Mouse (Mus musculus) lung, embryonic 14.5 days (tissue): Measurements from ENCODE around the gene Mast4. TPM values are rescaled to one million over a fixed set of nuclear protein-coding genes. Genes with fewer than 3 reads are reported as not detected.
A peak's percentile ranks its signal among the peaks of the same experiment; 100 is the strongest.
"Not testable (repeated sequence)": the region's sequence is repeated elsewhere in the genome, so short reads cannot be mapped to it uniquely, and the experiment has no call there.

Source experiments
- ATAC-seq: fragments of 200-750 bp; cut with Nextera tagmentation; 2 replicates; pipeline ENCODE4 v1.8.0; 2017; ENCODE audit warnings: mild to moderate bottlenecking, moderate TSS enrichment, moderate library complexity; ENCODE audit not compliant: insufficient read depth
- DNase-seq: peaks from one replicate; pipeline ENCODE4 v3.0.0-alpha.2; 2015
- H3K27ac ChIP-seq: fragments of 300-500 bp; sonication (generic); 2 replicates; pipeline ENCODE4 v1.5.1; 2014; ENCODE audit warnings: low read depth, mild to moderate bottlenecking, moderate library complexity
- H3K27me3 ChIP-seq: fragments of 300-500 bp; sonication (generic); 2 replicates; pipeline ENCODE4 v1.6.1; 2014; ENCODE audit warnings: low read length, control low read depth; ENCODE audit not compliant: insufficient read depth
- H3K36me3 ChIP-seq: fragments of 300-500 bp; sonication (generic); 2 replicates; pipeline ENCODE4 v1.6.1; 2014; ENCODE audit warnings: control low read depth; ENCODE audit not compliant: insufficient read depth
- H3K4me1 ChIP-seq: fragments of 300-500 bp; sonication (generic); 2 replicates; pipeline ENCODE4 v1.6.1; 2014; ENCODE audit warnings: antibody characterized with exemption, control low read depth; ENCODE audit not compliant: insufficient read depth
- H3K4me2 ChIP-seq: fragments of 300-500 bp; sonication (generic); 2 replicates; pipeline ENCODE4 v1.6.1; 2014; ENCODE audit warnings: mild to moderate bottlenecking
- H3K4me3 ChIP-seq: fragments of 300-500 bp; sonication (generic); 2 replicates; pipeline ENCODE4 v1.5.1; 2014; ENCODE audit warnings: low read depth, low read length
- H3K9ac ChIP-seq: fragments of 300-500 bp; sonication (generic); 2 replicates; pipeline ENCODE4 v1.6.1; 2014
- H3K9me3 ChIP-seq: fragments of 300-500 bp; sonication (generic); 2 replicates; pipeline ENCODE4 v1.6.1; 2016; ENCODE audit warnings: low read depth, low read length, control low read depth
- CTCF ChIP-seq: IDR thresholded peaks from 2 replicates; pipeline ENCODE4 v1.5.1; 2016; ENCODE audit warnings: antibody characterized with exemption, low read depth
- WGBS: fragments of 180-500 bp; shearing (Covaris S2); extraction: QIAGEN DNeasy Blood & Tissue Kit; methylation state at CpG from one replicate; pipeline ENCODE4 v1.1.7; 2014; 5-methylcytosine and 5-hydroxymethylcytosine counted together
- polyA plus RNA-seq: library from polyadenylated mRNA; unstranded; fragments of >200 nt; fragmentation: Nextera tagmentation; extraction: Ambion mirVana; gene quantifications from 2 replicates; pipeline ENCODE4 v1.2.1, GENCODE M21; 2014

Mast4 gene
- polyA plus RNA-seq, 1 experiment from 2014 or later = 30.8 TPM

DNA sequence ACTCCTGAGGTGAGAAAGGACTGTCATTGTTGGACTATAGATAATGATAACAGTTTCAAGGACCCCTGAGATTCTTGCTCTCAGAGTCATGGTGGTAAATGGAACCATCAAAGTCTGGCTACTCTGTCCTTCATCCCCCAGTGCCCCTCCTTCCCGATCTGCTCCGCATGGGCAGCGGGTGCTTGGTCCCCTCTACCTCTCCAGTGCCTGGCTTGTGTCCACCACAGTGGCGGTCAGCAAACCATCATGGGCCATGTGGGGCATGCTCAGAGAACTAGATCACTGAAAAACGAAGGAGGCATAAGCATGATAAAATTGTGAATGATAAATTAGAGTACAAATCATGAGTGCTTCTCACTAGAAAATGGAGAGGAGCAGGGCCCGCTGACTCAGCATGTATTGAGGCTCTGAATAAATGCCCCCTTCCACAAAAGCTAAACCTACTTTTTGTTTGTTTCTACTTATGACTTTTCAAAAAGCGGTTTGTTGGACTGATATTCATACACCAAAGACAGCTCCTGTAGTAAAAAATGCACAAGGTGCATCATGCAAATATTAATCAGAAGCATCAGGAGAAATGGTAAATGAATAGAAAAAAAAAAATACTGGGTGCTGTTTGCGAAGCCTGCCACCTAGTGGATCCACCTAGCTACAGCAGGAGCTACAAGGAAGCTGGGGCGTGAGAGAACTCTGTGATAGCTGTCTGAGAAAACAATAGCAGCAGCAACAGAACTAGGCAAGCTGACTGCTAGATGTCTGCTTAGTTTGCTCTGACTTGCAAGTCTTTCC, 589.6 kb downstream of the Mast4 start:
- DNase-seq (peak; percentile 79), ATAC-seq (no peak)
- Histone ChIP-seq H3K9ac (no peak overlapping the region), H3K4me1 (no peaks in the 10 kb centered on the region), H3K27ac (no peak overlapping the region), H3K36me3 (peaks cover 49% of the 10 kb centered on the region), H3K9me3 (no peaks in the 10 kb centered on the region), H3K27me3 (no peaks in the 10 kb centered on the region), H3K4me2 (no peak overlapping the region), H3K4me3 (no peak overlapping the region)
- WGBS = 68% methylated on average over 9 of the region's 9 CpGs
- TF ChIP-seq CTCF = peak; percentile 86

DNA sequence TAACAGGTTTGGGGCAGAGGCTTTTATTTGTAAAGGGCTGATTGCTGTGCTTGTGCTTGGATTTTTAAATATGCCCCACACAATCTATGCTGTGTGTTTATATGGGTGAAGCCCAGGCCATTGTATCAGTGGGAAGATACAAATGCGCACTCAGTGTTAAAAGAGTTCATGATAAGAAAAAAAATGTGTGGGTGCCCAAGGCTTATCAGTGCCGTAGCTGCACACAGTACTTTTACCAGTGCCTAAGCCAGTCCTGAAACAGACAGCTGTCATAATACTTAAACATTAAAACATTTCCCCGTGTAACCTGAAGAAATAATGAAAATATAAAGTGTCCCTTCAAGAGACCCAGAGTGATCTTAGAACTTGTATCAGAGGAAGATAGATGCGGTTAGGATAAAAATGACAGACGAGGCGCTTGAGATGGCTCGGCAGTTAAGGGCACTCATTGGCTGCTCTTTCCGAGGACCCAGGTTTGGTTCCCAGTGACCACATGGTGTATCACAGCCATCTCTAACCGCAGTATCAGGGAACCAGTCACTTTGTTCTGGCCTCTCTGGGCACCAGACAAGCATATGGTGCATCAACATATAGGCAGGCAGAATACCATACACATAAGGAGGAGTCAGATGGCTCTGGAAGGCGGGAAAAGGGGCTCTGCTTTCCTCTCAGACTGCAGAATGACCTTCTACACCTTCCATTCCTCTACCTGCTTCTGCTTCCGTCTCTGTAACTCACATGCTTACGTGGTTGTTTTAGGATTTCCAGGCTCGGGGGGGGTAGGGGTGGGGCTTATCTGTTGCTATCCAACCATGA, 594.4 kb downstream of the Mast4 start:
- no peaks in the 10 kb centered on the region for H3K9me3 ChIP-seq
- no peak overlapping the region for H3K4me2 ChIP-seq
- TF ChIP-seq CTCF = no peak
- DNase-seq (no peak), ATAC-seq (no peak)
- peaks cover 72% of the 10 kb centered on the region for H3K36me3 ChIP-seq
- H3K4me1 ChIP-seq = no peaks in the 10 kb centered on the region
- H3K4me3 ChIP-seq = no peak overlapping the region
- no peaks in the 10 kb centered on the region for H3K27me3 ChIP-seq
- no peak overlapping the region for H3K27ac ChIP-seq
- 74% methylated on average over 13 of the region's 13 CpGs for WGBS
- no peak overlapping the region for H3K9ac ChIP-seq

DNA sequence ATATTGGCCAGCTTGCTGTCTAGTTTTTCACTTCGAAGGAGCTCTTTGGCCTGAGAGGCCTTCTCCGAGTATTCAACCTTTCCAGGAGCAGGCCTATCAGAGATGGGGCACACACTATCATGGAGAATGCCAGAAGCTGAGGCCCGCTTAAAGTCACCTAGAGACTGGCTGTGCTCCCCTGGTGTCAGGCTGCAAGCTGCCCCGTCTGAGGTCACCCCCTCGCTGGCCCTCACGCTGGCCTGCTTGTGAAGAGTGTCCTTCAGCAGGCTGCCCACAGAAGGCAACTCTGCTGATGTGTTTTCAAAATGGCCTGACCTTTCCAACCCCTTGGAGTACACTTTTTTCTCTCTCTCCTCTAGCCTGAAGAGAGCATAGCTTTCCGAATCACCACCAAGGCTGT, 596.5 kb downstream of the Mast4 start:
- DNase-seq (no peak), ATAC-seq (no peak)
- Histone ChIP-seq H3K4me1 (no peaks in the 10 kb centered on the region), H3K4me2 (no peak overlapping the region), H3K27ac (no peak overlapping the region), H3K36me3 (peaks cover 76% of the 10 kb centered on the region), H3K4me3 (no peak overlapping the region), H3K27me3 (no peaks in the 10 kb centered on the region), H3K9ac (no peak overlapping the region), H3K9me3 (no peaks in the 10 kb centered on the region)
- TF ChIP-seq CTCF = no peak
- WGBS = 86% methylated on average over 7 of the region's 7 CpGs

DNA sequence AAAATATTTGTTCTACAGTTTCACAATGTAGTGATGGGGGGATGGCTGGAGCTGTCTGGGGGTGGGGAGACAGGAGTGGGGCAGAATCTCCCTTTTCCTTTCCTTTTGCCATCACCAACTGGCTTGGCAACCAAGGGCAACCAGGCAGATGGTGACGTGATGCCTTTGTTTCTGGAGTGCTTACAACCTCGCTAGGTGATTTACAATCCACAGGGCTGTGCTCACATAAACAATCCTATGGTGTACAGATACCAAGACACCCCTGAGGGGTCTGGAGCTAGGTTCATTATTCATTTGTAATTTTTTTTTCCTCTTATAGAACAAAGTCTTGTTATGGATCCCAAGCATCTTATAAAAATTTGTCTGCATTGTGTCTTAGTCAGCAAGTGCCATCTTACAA, 601.2 kb downstream of the Mast4 start:
- Histone ChIP-seq H3K9me3 (no peaks in the 10 kb centered on the region), H3K36me3 (peaks cover 38% of the 10 kb centered on the region), H3K4me2 (no peak overlapping the region), H3K27me3 (no peaks in the 10 kb centered on the region), H3K4me1 (no peaks in the 10 kb centered on the region), H3K4me3 (no peak overlapping the region), H3K9ac (no peak overlapping the region), H3K27ac (no peak overlapping the region)
- DNase-seq = no peak
- ATAC-seq = no peak
- 61% methylated on average over 2 of the region's 2 CpGs for WGBS
- TF ChIP-seq CTCF = no peak

DNA sequence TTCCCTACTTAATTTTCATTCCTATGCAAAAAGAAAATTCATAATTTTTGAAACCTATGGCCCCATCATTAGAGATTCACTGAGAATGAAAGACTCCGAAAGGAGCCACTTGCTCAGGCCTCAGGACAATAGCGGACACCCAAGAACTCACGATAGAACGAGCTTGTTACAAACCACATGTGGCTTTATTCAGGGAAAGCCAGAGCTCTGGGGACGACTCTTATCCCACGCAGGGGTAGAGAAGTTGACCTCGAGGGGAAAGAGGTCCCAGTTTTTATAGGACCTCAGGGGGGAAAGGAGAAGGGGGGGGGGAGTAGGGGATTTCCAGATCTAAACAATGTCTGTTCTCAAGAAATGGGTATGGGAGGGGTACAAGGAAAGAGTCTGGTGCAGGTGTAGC, 605.3 kb downstream of the Mast4 start:
- not testable (repeated sequence) for H3K4me2 ChIP-seq, ATAC-seq, H3K36me3 ChIP-seq, H3K9ac ChIP-seq, H3K4me1 ChIP-seq, H3K9me3 ChIP-seq, H3K4me3 ChIP-seq, DNase-seq, H3K27me3 ChIP-seq, H3K27ac ChIP-seq
- 71% methylated on average over 7 of the region's 7 CpGs for WGBS

DNA sequence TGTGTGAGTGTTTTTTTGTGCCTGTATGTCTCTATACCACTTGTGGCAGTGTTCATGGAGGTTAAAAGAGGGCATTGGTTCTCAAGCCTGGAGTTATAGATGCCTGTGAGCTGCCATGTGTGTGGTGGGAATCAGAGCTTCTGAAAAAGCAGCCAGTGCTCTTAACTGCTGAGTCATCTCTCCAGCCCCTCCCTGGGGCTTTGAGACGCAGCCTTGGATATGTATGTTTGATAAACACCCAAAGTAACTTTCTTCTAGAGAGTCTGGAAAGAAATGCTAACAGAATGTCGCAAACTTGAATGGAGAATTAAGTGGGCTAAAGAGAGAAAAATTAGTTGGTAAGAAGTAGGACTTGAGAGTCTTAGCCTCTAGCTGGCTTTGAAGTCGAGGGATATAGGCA, 606.3 kb downstream of the Mast4 start:
- Histone ChIP-seq H3K27ac (no peak overlapping the region), H3K4me1 (no peaks in the 10 kb centered on the region), H3K4me2 (no peak overlapping the region), H3K9me3 (no peaks in the 10 kb centered on the region), H3K27me3 (no peaks in the 10 kb centered on the region), H3K36me3 (no peaks in the 10 kb centered on the region), H3K9ac (no peak overlapping the region), H3K4me3 (no peak overlapping the region)
- no peak for TF ChIP-seq CTCF
- 49% methylated on average over 3 of the region's 3 CpGs for WGBS
- no peak for ATAC-seq
- no peak for DNase-seq

DNA sequence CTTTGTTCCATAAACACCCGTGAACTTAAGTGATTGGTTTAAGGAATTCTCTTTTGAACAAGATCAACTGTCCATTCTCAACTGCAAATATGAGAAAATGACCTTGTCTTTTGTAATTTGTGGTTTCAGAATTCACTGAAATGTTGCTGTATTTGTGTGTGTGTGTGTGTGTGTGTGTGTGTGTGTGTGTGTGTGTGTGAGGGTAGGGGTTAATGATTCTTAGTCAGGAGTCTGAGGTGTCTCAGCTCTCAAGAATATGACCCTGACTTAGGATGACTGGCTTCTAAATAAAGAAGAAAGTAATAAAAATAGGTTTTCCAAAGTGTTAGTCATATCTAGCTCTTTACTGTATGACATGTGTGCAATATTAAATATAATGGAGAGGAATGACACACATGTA, 607.4 kb downstream of the Mast4 start:
- H3K27ac ChIP-seq = no peak overlapping the region
- H3K9me3 ChIP-seq = no peaks in the 10 kb centered on the region
- no peaks in the 10 kb centered on the region for H3K27me3 ChIP-seq
- H3K4me2 ChIP-seq = no peak overlapping the region
- H3K9ac ChIP-seq = no peak overlapping the region
- ATAC-seq (no peak), DNase-seq (no peak)
- no peak for TF ChIP-seq CTCF
- H3K4me3 ChIP-seq = no peak overlapping the region
- no peaks in the 10 kb centered on the region for H3K36me3 ChIP-seq
- H3K4me1 ChIP-seq = no peaks in the 10 kb centered on the region
- WGBS = 81% methylated on average over 1 of the region's 1 CpGs
